8 mouse cellular contexts compared by ENCODE assay signal in genomic region chr2:32353007-32353542, GRCm38 (mm10). TPM values are rescaled to one million over a fixed set of nuclear protein-coding genes. Genes with fewer than 3 reads are reported as not detected.
DNase-seq lines count a peak whose midpoint lies in the region; ATAC-seq and TF ChIP-seq lines count a peak whose summit lies in the region.

Gene Dnm1, minus strand, starts transcription at chr2:32353338.

- H3K4me3 ChIP-seq in hindbrain, embryonic 12.5 days, result peak within 1 kb of the TSS; percentile 65

- H3K9ac ChIP-seq in hindbrain, embryonic 12.5 days, result peak within 1 kb of the TSS; percentile 77

- peaks cover 25% of the 10 kb centered on the region for H3K4me1 ChIP-seq in hindbrain, embryonic 12.5 days

- H3K4me2 ChIP-seq in hindbrain, embryonic 12.5 days (replicated peaks), result peak within 1 kb of the TSS; percentile 68

- no peaks in the 10 kb centered on the region for H3K27me3 ChIP-seq in Patski
- 0 out of 2 replicates have a peak, but pooled peaks cover 3% of the 10 kb centered on the region for H3K27me3 ChIP-seq in hindbrain, embryonic 12.5 days

- WGBS in hindbrain, embryonic 12.5 days, result under 1% methylated on average over 57 of the region's 63 CpGs

- TF ChIP-seq CTCF in Patski (IDR thresholded peaks at IDR 0.05), result no peak

- in situ Hi-C loops in Patski (cut with MboI; ENCODE audit: low pct_unique_long_range_greater_than_20kb), result loop anchor here (5.0 kb wide), 1 partner anchor 41 kb away; no protein-coding TSS in a partner anchor

- H3K36me3 ChIP-seq in hindbrain, embryonic 12.5 days, result no peaks in the 10 kb centered on the region

- peak; percentile 40 for ATAC-seq in Patski
- ATAC-seq in hindbrain, embryonic 12.5 days (ENCODE audit: low FRiP score), result peak; percentile 65

- peak within 1 kb of the TSS; percentile 86 for H3K27ac ChIP-seq in hindbrain, embryonic 12.5 days

- no peaks in the 10 kb centered on the region for H3K9me3 ChIP-seq in hindbrain, embryonic 12.5 days (replicated peaks)

- CTCF ChIA-PET in Patski (lab: Charles Lee), result interaction anchor here (0.9 to 1.6 kb wide), 3 partner anchors 18 to 45 kb away, joined by 4 to 5 read pairs (median 5); no protein-coding TSS in a partner anchor

- POLR2A ChIA-PET in Patski (lab: Charles Lee), result interaction anchor here (0.7 kb wide), 1 partner anchor 335 kb away, joined by 3 read pairs; no protein-coding TSS in a partner anchor

- no peak for DNase-seq in Patski (ENCODE audit: low read depth, low spot score)
- DNase-seq in cerebellum, postnatal 10 days, result peak; percentile 97 to 98
- DNase-seq in frontal cortex, postnatal 14 days (ENCODE audit: low spot score in 2 of 2), result peak; percentile 84 to 93
- peak; percentile 94 to 95 for DNase-seq in layer of hippocampus, postnatal 14 days (ENCODE audit: low spot score in 2 of 2)
- DNase-seq in lung, postnatal 10 days, result peak; percentile 94
- peak; percentile 92 for DNase-seq in ovary, postnatal 36 days (ENCODE audit: low spot score)
- peak; percentile 88 for DNase-seq in thymus, postnatal 25 days

RNA-seq across cellular contexts. Expression of gene Dnm1, which starts in this region (rescaled TPM):
- polyA plus RNA-seq in Patski (2021), result 18.0 TPM
- 44.4 and 47.5 TPM in 2 replicates for polyA plus RNA-seq in hindbrain, embryonic 12.5 days (2016; fragmentation: Nextera tagmentation; extraction: Ambion mirVana)
- 1,000 to 10,000 TPM; 1,139 to 1,143 TPM for total RNA-seq in layer of hippocampus, postnatal 14 days (2021)
